Mouse (Mus musculus) liver, adult 2 months (tissue): ENCODE results near the gene A3galt2.

ENCODE experiments used
- CTCF ChIP-seq: fragments of 200-500 bp; IDR thresholded peaks from 2 replicates; pipeline ENCODE4 v1.5.1; 2011; ENCODE audit warnings: low read depth, low read length, control low read depth
- POLR2A ChIP-seq: fragments of 200-500 bp; IDR thresholded peaks from 2 replicates; pipeline ENCODE4 v1.6.1; 2011; ENCODE audit warnings: low read length, control low read depth; ENCODE audit not compliant: insufficient read depth; ENCODE audit errors: extremely low read depth

DNA sequence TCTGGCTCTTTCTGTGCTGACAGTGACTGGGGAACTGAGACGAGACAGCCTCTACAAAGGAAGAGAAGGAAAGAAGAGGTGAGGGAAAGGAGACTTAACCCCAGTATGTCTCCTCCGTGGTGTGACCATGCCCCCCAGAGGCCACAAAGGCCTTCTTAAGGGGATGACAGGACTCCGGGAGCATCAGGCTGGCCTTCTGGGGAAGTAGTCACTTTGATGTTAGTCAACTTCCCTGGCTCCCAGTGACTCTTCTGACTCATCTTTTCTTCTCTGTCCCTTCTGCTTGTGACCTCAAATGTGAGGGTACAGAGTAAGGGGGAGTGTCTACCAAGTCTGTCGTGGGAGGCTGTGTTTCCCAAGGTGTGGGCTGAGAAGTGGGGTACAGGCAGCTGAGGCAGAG, 47.8 kb upstream of the A3galt2 start:
- TF ChIP-seq CTCF (no peak), POLR2A (no peak)
